Mouse (Mus musculus): Measurements from ENCODE around the gene Frmd8. TPM values are rescaled to one million over a fixed set of nuclear protein-coding genes. Genes with fewer than 3 reads are reported as not detected.
"Not testable (repeated sequence)": the region's sequence is repeated elsewhere in the genome, so short reads cannot be mapped to it uniquely, and the experiment has no call there.

Gene Frmd8
- total RNA-seq, 4 experiments from 2014 or later = 2.7 to 4.5 (median 3.0) TPM

GRCm38 (mm10) chr19:5887234-5887815 lies 12.3 kb upstream of the Frmd8 start:
- no peak for DNase-seq (ENCODE audit: low spot score in 2 of 2)

- no peak for DNase-seq (ENCODE audit: low spot score in 2 of 2)
Measured at GRCm38 (mm10) chr19:5885838-5886237, 10.8 kb upstream of the Frmd8 start.

GRCm38 (mm10) chr19:5883935-5884334 lies 8.9 kb upstream of the Frmd8 start:
- DNase-seq (ENCODE audit: low spot score in 2 of 2) = no peak

GRCm38 (mm10) chr19:5882079-5882478 lies 7.0 kb upstream of the Frmd8 start:
- not testable (repeated sequence) for DNase-seq (ENCODE audit: low spot score in 2 of 2)

GRCm38 (mm10) chr19:5881155-5881554 lies 6.1 kb upstream of the Frmd8 start:
- DNase-seq (ENCODE audit: low spot score in 2 of 2) = no peak

GRCm38 (mm10) chr19:5879735-5880134 lies 4.7 kb upstream of the Frmd8 start:
- DNase-seq (ENCODE audit: low spot score in 2 of 2) = no peak

- DNase-seq (ENCODE audit: low spot score in 2 of 2) = no peak
Measured at GRCm38 (mm10) chr19:5878916-5879315, 3.8 kb upstream of the Frmd8 start.

GRCm38 (mm10) chr19:5878362-5878722 lies 3.3 kb upstream of the Frmd8 start:
- peak in 1 of 2 experiments; percentile 26 for DNase-seq (ENCODE audit: low spot score in 2 of 2)

GRCm38 (mm10) chr19:5877618-5878361 lies 2.7 kb upstream of the Frmd8 start, which contains the start of gene Slc25a45:
Gene Slc25a45 (plus strand): TSS chr19:5877808.
- peak; percentile 49 to 61 for DNase-seq (ENCODE audit: low spot score in 2 of 2)

- no peak for DNase-seq (ENCODE audit: low spot score in 2 of 2)
Measured at GRCm38 (mm10) chr19:5874391-5874968, 594 bp downstream of the Frmd8 start.

- no peak for DNase-seq (ENCODE audit: low spot score in 2 of 2)
Measured at GRCm38 (mm10) chr19:5872931-5873556, 2.0 kb downstream of the Frmd8 start.

- no peak for DNase-seq (ENCODE audit: low spot score in 2 of 2)
Measured at GRCm38 (mm10) chr19:5872528-5872927, 2.5 kb downstream of the Frmd8 start.

- no peak for DNase-seq (ENCODE audit: low spot score in 2 of 2)
Measured at GRCm38 (mm10) chr19:5871683-5872082, 3.4 kb downstream of the Frmd8 start.

- no peak for DNase-seq (ENCODE audit: low spot score in 2 of 2)
Measured at GRCm38 (mm10) chr19:5871273-5871672, 3.8 kb downstream of the Frmd8 start.

- no peak for DNase-seq (ENCODE audit: low spot score in 2 of 2)
Measured at GRCm38 (mm10) chr19:5868096-5868495, 7.0 kb downstream of the Frmd8 start.

GRCm38 (mm10) chr19:5864710-5865398 lies 10.2 kb downstream of the Frmd8 start:
- no peak for DNase-seq (ENCODE audit: low spot score in 2 of 2)

- DNase-seq (ENCODE audit: low spot score in 2 of 2) = no peak
Measured at GRCm38 (mm10) chr19:5863776-5864175, 11.3 kb downstream of the Frmd8 start.

- DNase-seq (ENCODE audit: low spot score in 2 of 2) = no peak
Measured at GRCm38 (mm10) chr19:5862335-5863085, 12.6 kb downstream of the Frmd8 start.

GRCm38 (mm10) chr19:5856604-5857003 lies 18.5 kb downstream of the Frmd8 start:
- no peak for DNase-seq (ENCODE audit: low spot score in 2 of 2)

- no peak for DNase-seq (ENCODE audit: low spot score in 2 of 2)
Measured at GRCm38 (mm10) chr19:5852035-5852722, 22.9 kb downstream of the Frmd8 start.
